In genomic region chr1:128358916-128359553, GRCm38 (mm10) we compare ENCODE assay signal across 8 mouse cellular contexts. TPM values are rescaled to one million over a fixed set of nuclear protein-coding genes. Genes with fewer than 3 reads are reported as not detected.
DNase-seq lines count a peak whose midpoint lies in the region; ATAC-seq and TF ChIP-seq lines count a peak whose summit lies in the region.

No protein-coding gene starts in this region.

- under 1% methylated on average over 35 of the region's 35 CpGs for whole genome bisulfite sequencing in heart, adult 2 months
- under 1% methylated on average over 35 of the region's 35 CpGs for WGBS in bone marrow, adult 2 months
- under 1% methylated on average over 33 of the region's 35 CpGs for WGBS in hindbrain, embryonic 13.5 days
- WGBS in lung, embryonic 15.5 days = under 1% methylated on average over 35 of the region's 35 CpGs

- no peak for TF ChIP-seq EP300 in heart, adult 2 months (IDR thresholded peaks at IDR 0.05; ENCODE audit: insufficient read depth, low read depth, low read length)

- peak overlapping the region; percentile 43 for H3K27ac ChIP-seq in heart, adult 2 months
- peak overlapping the region; percentile 82 for H3K27ac ChIP-seq in bone marrow, adult 2 months (ENCODE audit: control insufficient read depth, insufficient read depth, low read depth, low read length, poor library complexity)
- peak overlapping the region; percentile 74 for H3K27ac ChIP-seq in hindbrain, embryonic 13.5 days
- H3K27ac ChIP-seq in lung, embryonic 15.5 days = peak overlapping the region; percentile 90

- peak; percentile 37 for TF ChIP-seq CTCF in heart, adult 2 months (IDR thresholded peaks at IDR 0.05)
- TF ChIP-seq CTCF in bone marrow, adult 2 months (IDR thresholded peaks at IDR 0.05; ENCODE audit: control insufficient read depth, insufficient read depth, low read length) = no peak

- no peaks in the 10 kb centered on the region; the same call in 1 of the 2 replicates for H3K79me2 ChIP-seq in heart, adult 2 months (replicated peaks; ENCODE audit: control insufficient read depth, insufficient read depth, low read length)

- peaks cover 4% of the 10 kb centered on the region for H3K36me3 ChIP-seq in heart, adult 2 months (ENCODE audit: control insufficient read depth, insufficient read depth, low read length)
- peaks cover 21% of the 10 kb centered on the region for H3K36me3 ChIP-seq in hindbrain, embryonic 13.5 days
- peaks cover 30% of the 10 kb centered on the region for H3K36me3 ChIP-seq in lung, embryonic 15.5 days

- no peak for DNase-seq in heart, adult 2 months
- no peak for DNase-seq in heart, adult 9 months (ENCODE audit: low spot score in 2 of 2)
- peak; percentile 76 for DNase-seq in 3T3-L1 (ENCODE audit: low read depth, low spot score)
- DNase-seq in testis, postnatal 10 days (ENCODE audit: low spot score) = peak; percentile 42
- DNase-seq in thymus, postnatal 4 days = no peak

- peak overlapping the region; percentile 77 for H3K4me3 ChIP-seq in heart, adult 2 months
- peak overlapping the region; percentile 96 for H3K4me3 ChIP-seq in bone marrow, adult 2 months (replicated peaks; ENCODE audit: control insufficient read depth, low read depth, low read length)
- H3K4me3 ChIP-seq in hindbrain, embryonic 13.5 days = peak overlapping the region; percentile 87
- peak overlapping the region; percentile 62 for H3K4me3 ChIP-seq in lung, embryonic 15.5 days

- peak; percentile 87 for ATAC-seq in hindbrain, embryonic 13.5 days (ENCODE audit: low FRiP score)
- peak; percentile 82 for ATAC-seq in lung, embryonic 15.5 days (ENCODE audit: borderline replicate concordance, extremely low read depth, low FRiP score, low TSS enrichment)

- H3K27me3 ChIP-seq in heart, adult 2 months (ENCODE audit: control insufficient read depth, insufficient read depth, low read length) = no peaks in the 10 kb centered on the region
- H3K27me3 ChIP-seq in hindbrain, embryonic 13.5 days = no peaks in the 10 kb centered on the region
- no peaks in the 10 kb centered on the region for H3K27me3 ChIP-seq in lung, embryonic 15.5 days

- TF ChIP-seq POLR2A in heart, adult 2 months (IDR thresholded peaks at IDR 0.05; ENCODE audit: insufficient read depth, low read depth, low read length) = no peak
- TF ChIP-seq POLR2A in bone marrow, adult 2 months (IDR thresholded peaks at IDR 0.05; ENCODE audit: borderline replicate concordance, control insufficient read depth, low read depth, low read length) = no peak

- H3K9ac ChIP-seq in heart, adult 2 months (ENCODE audit: low read depth, low read length) = peak overlapping the region; percentile 58
- H3K9ac ChIP-seq in hindbrain, embryonic 13.5 days = peak overlapping the region; percentile 75
- H3K9ac ChIP-seq in lung, embryonic 15.5 days = peak overlapping the region; percentile 72

- intact Hi-C loops in heart, adult 2 months (cut with DNase I) = no loop called here

- H3K4me2 ChIP-seq in hindbrain, embryonic 13.5 days = peak overlapping the region; percentile 78
- peak overlapping the region; percentile 60 for H3K4me2 ChIP-seq in lung, embryonic 15.5 days

- H3K9me3 ChIP-seq in hindbrain, embryonic 13.5 days = no peaks in the 10 kb centered on the region
- H3K9me3 ChIP-seq in lung, embryonic 15.5 days = no peaks in the 10 kb centered on the region

- peaks cover 5% of the 10 kb centered on the region for H3K4me1 ChIP-seq in heart, adult 2 months (ENCODE audit: control insufficient read depth, insufficient read depth, low read length)
- no peaks in the 10 kb centered on the region; the same call in 1 of the 2 replicates for H3K4me1 ChIP-seq in bone marrow, adult 2 months (ENCODE audit: control insufficient read depth, insufficient read depth, low read length)
- H3K4me1 ChIP-seq in hindbrain, embryonic 13.5 days (replicated peaks) = peaks cover 24% of the 10 kb centered on the region
- H3K4me1 ChIP-seq in lung, embryonic 15.5 days = peaks cover 20% of the 10 kb centered on the region

RNA-seq across cellular contexts. Expression of gene Mcm6, which starts 0.4 kb away (rescaled TPM):
- 1 to 10 TPM; 5.2 to 5.7 TPM for total RNA-seq in heart, adult 2 months (2021)
- 3.4 and 4.5 TPM in 2 replicates for polyA plus RNA-seq in heart, adult 2 months (2012; rRNA removed)
- polyA plus RNA-seq in bone marrow, adult 2 months (2011; ENCODE audit: insufficient read depth, insufficient read length, low replicate concordance, missing spikeins) = 68.7 and 72.1 TPM in 2 replicates
- polyA plus RNA-seq in hindbrain, embryonic 13.5 days (2015; fragmentation: Nextera tagmentation; extraction: Ambion mirVana) = 78.7 and 81.3 TPM in 2 replicates
- polyA plus RNA-seq in lung, embryonic 15.5 days (2015; fragmentation: Nextera tagmentation; extraction: Ambion mirVana) = 266 and 268 TPM in 2 replicates

RNA-seq across cellular contexts. Expression of gene Lct, which starts 30.9 kb away (rescaled TPM):
- not detected for total RNA-seq in heart, adult 2 months (2021)
- 0.02 TPM in 1 of 2 replicates, not detected in the other for polyA plus RNA-seq in heart, adult 2 months (2012; rRNA removed)
- polyA plus RNA-seq in bone marrow, adult 2 months (2011; ENCODE audit: insufficient read depth, insufficient read length, low replicate concordance, missing spikeins) = 0.22 and 0.32 TPM in 2 replicates
- polyA plus RNA-seq in hindbrain, embryonic 13.5 days (2015; fragmentation: Nextera tagmentation; extraction: Ambion mirVana) = 0.06 and 0.29 TPM in 2 replicates
- polyA plus RNA-seq in lung, embryonic 15.5 days (2015; fragmentation: Nextera tagmentation; extraction: Ambion mirVana) = 0.03 and 0.09 TPM in 2 replicates

RNA-seq across cellular contexts. Expression of gene Dars, which starts 58.1 kb away (rescaled TPM):
- total RNA-seq in heart, adult 2 months (2021) = 10 to 100 TPM; 57.4 to 66.9 TPM
- 15.5 and 34.1 TPM in 2 replicates for polyA plus RNA-seq in heart, adult 2 months (2012; rRNA removed)
- 30.1 and 47.0 TPM in 2 replicates for polyA plus RNA-seq in bone marrow, adult 2 months (2011; ENCODE audit: insufficient read depth, insufficient read length, low replicate concordance, missing spikeins)
- polyA plus RNA-seq in hindbrain, embryonic 13.5 days (2015; fragmentation: Nextera tagmentation; extraction: Ambion mirVana) = 163 and 165 TPM in 2 replicates
- polyA plus RNA-seq in lung, embryonic 15.5 days (2015; fragmentation: Nextera tagmentation; extraction: Ambion mirVana) = 178 and 179 TPM in 2 replicates

Comparison
In these comparisons a context has a peak if more than half of its experiments do, and no peak if none do; other contexts are left out.
1. DNase-seq: peak in 3T3-L1 (single experiment) and testis, postnatal 10 days (single experiment); none in heart, adult 2 months (0 of 2), heart, adult 9 months (0 of 2) and thymus, postnatal 4 days (single experiment).
2. RNA of gene Mcm6, which starts 0.4 kb away (polyA plus RNA-seq): 266 to 268 TPM in lung, embryonic 15.5 days, 78.7 to 81.3 TPM in hindbrain, embryonic 13.5 days and 68.7 to 72.1 TPM in bone marrow, adult 2 months; 3.4 to 4.5 TPM in heart, adult 2 months; every median in the first group is over 10 times any median in the second.
3. Peak in every context shown above with its lines, with median percentiles within 50 percentile points of each other: H3K27ac ChIP-seq, H3K4me3 ChIP-seq and H3K9ac ChIP-seq.